Mouse (Mus musculus) MEL (cell line): Measurements from ENCODE around the gene Spo11.

Source experiments
- BHLHE40 ChIP-seq: IDR thresholded peaks from 2 replicates; pipeline ENCODE4 v1.6.1; 2012; ENCODE audit warnings: low read depth, mild to moderate bottlenecking, inconsistent platforms, low read length, improper control_type of control experiment, borderline replicate concordance
- CHD2 ChIP-seq: IDR thresholded peaks from 2 replicates; pipeline ENCODE4 v1.6.1; 2011; ENCODE audit warnings: low read length, improper control_type of control experiment
- ELF1 ChIP-seq: IDR thresholded peaks from 2 replicates; pipeline ENCODE4 v1.6.1; 2014; ENCODE audit warnings: low read depth, mild to moderate bottlenecking, inconsistent platforms, low read length, improper control_type of control experiment, moderate library complexity
- EP300 ChIP-seq, 2 experiments: IDR thresholded peaks; 2 replicates each; pipeline ENCODE4 v1.6.1; 2011; ENCODE audit warnings: improper control_type of control experiment in 2 of 2, low read length in 2 of 2, low read depth in 1 of 2, mild to moderate bottlenecking in 1 of 2
- ETS1 ChIP-seq: IDR thresholded peaks from 2 replicates; pipeline ENCODE4 v1.6.1; 2012; ENCODE audit warnings: low read depth, mild to moderate bottlenecking, inconsistent platforms, low read length, improper control_type of control experiment, moderate library complexity
- GABPA ChIP-seq: IDR thresholded peaks from 2 replicates; pipeline ENCODE4 v1.6.1; 2012; ENCODE audit warnings: low read depth, mild to moderate bottlenecking, inconsistent platforms, low read length, improper control_type of control experiment, moderate library complexity
- GATA1 ChIP-seq: IDR thresholded peaks from 2 replicates; pipeline ENCODE4 v1.6.1; 2011; ENCODE audit warnings: low read depth, low read length, improper control_type of control experiment
- POLR2A ChIP-seq, 2 experiments: IDR thresholded peaks; 2 replicates each; pipeline ENCODE4 v1.6.1; 2011 to 2012; ENCODE audit warnings: low read length in 2 of 2, mild to moderate bottlenecking in 2 of 2, control low read depth in 1 of 2, improper control_type of control experiment in 1 of 2, low read depth in 1 of 2, moderate library complexity in 1 of 2; ENCODE audit not compliant: control insufficient read depth in 1 of 2, insufficient read depth in 1 of 2, poor library complexity in 1 of 2
- POLR2AphosphoS2 ChIP-seq: IDR thresholded peaks from 2 replicates; pipeline ENCODE4 v1.6.1; 2011; ENCODE audit warnings: low read length, improper control_type of control experiment
- UBTF ChIP-seq: IDR thresholded peaks from 2 replicates; pipeline ENCODE4 v1.6.1; 2012; ENCODE audit warnings: low read depth, mild to moderate bottlenecking, inconsistent platforms, low read length, improper control_type of control experiment, moderate library complexity, borderline replicate concordance; ENCODE audit not compliant: insufficient read depth
- USF1 ChIP-seq: IDR thresholded peaks from 2 replicates; pipeline ENCODE4 v1.6.1; 2014; ENCODE audit warnings: low read depth, mild to moderate bottlenecking, inconsistent platforms, low read length, improper control_type of control experiment, moderate library complexity
- ZMIZ1 ChIP-seq: IDR thresholded peaks from 2 replicates; pipeline ENCODE4 v1.6.1; 2012; ENCODE audit warnings: low read depth, mild to moderate bottlenecking, inconsistent platforms, low read length, improper control_type of control experiment, moderate library complexity
- ZNF384 ChIP-seq: IDR thresholded peaks from 2 replicates; pipeline ENCODE4 v1.6.1; 2012; ENCODE audit warnings: low read depth, mild to moderate bottlenecking, inconsistent platforms, low read length, improper control_type of control experiment

GRCm38 (mm10) chr2:173033531-173033930 is 56.0 kb downstream of the Spo11 start:
- TF ChIP-seq POLR2A (IDR thresholded peaks at IDR 0.05; ENCODE audit: control insufficient read depth in 1 of 2, insufficient read depth in 1 of 2, low read depth in 1 of 2, low read length in 2 of 2, poor library complexity in 1 of 2) (no peak), UBTF (no peak), ETS1 (no peak), ZNF384 (no peak), ELF1 (no peak), GABPA (no peak), CHD2 (no peak), BHLHE40 (no peak), EP300 (IDR thresholded peaks at IDR 0.05; ENCODE audit: low read depth in 1 of 2, low read length in 2 of 2) (no peak), USF1 (no peak), POLR2AphosphoS2 (no peak), ZMIZ1 (no peak), GATA1 (no peak)
